ENCODE assay signal across 16 mouse cellular contexts in genomic region chr14:97435453-97436233, GRCm38 (mm10).
"Had no signal": no experiment of that assay in that cellular context is flagged by ENCODE, and none has a peak within 500 bp of the region (broad histone marks: within the 10 kb centered on the region; RNA-seq: fewer than 3 reads in every experiment).

No protein-coding gene starts in this region.

- H3K4me2 ChIP-seq: kidney, embryonic 15.5 days; liver, embryonic 11.5 days; liver, embryonic 15.5 days; neural tube, embryonic 13.5 days; stomach, embryonic 15.5 days had no signal

- H3K9ac ChIP-seq: kidney, embryonic 15.5 days; liver, embryonic 15.5 days; neural tube, embryonic 13.5 days; stomach, embryonic 15.5 days had no signal

- DNase-seq: kidney, postnatal 25 days; lung, adult 2 months; lung, postnatal 36 days; retina, postnatal 1 day; right cerebral cortex, postnatal 4 days; spleen, adult 18-20 months; thymus, postnatal 4 days had no signal

- ATAC-seq: lung, postnatal 0 days; midbrain, embryonic 16.5 days had no signal

- H3K27me3 ChIP-seq: kidney, embryonic 15.5 days; liver, embryonic 15.5 days; neural tube, embryonic 13.5 days; stomach, embryonic 15.5 days had no signal

- H3K9me3 ChIP-seq: kidney, embryonic 15.5 days; limb, embryonic 10.5 days; liver, embryonic 15.5 days; midbrain, embryonic 10.5 days; neural tube, embryonic 13.5 days; stomach, embryonic 15.5 days had no signal

- H3K36me3 ChIP-seq: kidney, embryonic 15.5 days; limb, embryonic 10.5 days; liver, embryonic 15.5 days; midbrain, embryonic 10.5 days; neural tube, embryonic 13.5 days; stomach, embryonic 15.5 days had no signal

- H3K4me1 ChIP-seq: kidney, embryonic 15.5 days; liver, embryonic 15.5 days; midbrain, embryonic 10.5 days; neural tube, embryonic 13.5 days; stomach, embryonic 15.5 days had no signal

- H3K4me3 ChIP-seq: kidney, embryonic 15.5 days; limb, embryonic 10.5 days; liver, embryonic 15.5 days; midbrain, embryonic 10.5 days; neural tube, embryonic 13.5 days; stomach, embryonic 15.5 days had no signal

- H3K27ac ChIP-seq: kidney, embryonic 15.5 days; limb, embryonic 10.5 days; liver, embryonic 15.5 days; midbrain, embryonic 10.5 days; neural tube, embryonic 13.5 days; stomach, embryonic 15.5 days had no signal
